Mouse (Mus musculus) brain, adult 2 months (tissue): ENCODE measurements around the gene Stk19.

ENCODE experiments used
- DNase-seq: peaks from one replicate; pipeline ENCODE4 v3.0.0; 2011; ENCODE audit warnings: low read depth, low spot score

The Stk19 gene

GRCm38 (mm10) chr17:34836856-34837221, at the start of gene Stk19, which contains the start of gene Dxo:
Gene Stk19 (minus strand): TSS chr17:34836945.
Gene Dxo (plus strand): TSS chr17:34837019.
- DNase-seq: peak; percentile 99

DNA sequence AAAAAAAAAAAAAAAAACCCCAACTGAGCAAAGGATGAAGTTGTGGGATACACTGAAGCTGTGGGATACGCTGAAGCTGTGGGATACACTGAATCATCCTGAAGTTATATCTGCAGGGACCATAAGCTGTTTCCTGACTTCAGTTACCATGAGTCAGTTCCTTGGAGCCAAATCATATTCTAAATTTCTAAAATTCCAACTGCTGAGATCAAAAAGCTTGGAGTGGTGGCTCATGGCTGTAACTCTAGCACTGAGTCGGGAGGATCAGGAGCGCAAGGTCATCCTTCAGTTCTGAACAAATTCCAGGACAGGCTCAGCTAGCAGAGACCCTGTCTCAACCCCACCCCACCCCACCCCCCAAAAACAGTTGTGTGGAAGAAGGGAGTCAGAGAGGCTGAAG, 48.9 kb upstream of the Stk19 start:
- peak; percentile 16 for DNase-seq

DNA sequence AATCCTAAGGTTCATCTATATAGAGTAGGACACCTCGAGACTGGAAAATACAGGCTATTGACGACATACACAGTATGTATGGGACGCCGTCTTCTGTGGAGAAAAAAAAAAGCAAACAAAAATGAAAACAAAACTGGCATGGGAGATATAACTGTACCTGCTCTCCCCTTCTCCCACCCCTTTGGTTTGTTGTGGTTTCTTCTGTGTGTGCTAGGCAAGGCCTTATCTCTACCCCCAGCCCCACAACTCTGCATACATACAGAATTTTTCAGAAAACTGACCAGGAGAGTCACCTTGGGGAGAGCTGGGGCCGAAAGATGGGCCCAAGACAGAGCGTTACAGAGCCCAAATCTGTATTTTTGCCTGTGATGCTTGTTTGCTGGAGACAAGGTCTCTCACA, 48.0 kb upstream of the Stk19 start:
- DNase-seq: no peak

GRCm38 (mm10) chr17:34883332-34883731, 46.6 kb upstream of the Stk19 start:
- peak; percentile 12 for DNase-seq

DNA sequence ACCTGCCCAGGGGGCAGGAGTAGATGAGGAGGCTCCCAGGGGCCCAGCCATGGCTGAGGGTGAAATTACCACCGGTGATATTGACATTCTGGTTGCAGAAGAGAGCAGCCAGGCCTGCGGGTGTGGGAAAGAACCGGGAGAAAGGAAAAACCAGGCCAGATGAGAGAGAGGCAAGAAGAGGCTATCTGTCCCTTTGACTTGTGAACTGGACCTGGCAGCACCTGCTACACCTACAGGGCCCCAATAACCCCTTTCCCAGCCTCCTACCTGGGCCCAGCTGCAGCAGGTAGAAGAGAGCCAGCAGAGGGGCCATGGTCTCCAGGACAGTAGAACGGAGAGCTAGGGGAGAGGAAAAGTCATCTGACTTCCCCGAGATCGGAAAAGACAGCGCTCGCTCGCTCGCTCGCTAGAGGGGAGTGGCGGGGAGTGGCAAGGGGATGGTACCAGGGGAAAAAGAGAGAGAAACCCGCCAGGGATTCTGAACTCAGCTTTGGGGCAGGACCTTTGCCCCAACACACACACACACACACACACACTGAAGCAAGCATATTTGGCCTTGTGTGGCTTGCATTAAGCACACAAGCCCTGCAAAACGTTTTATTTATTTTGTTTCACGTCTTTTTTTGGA, 45.1 kb upstream of the Stk19 start, which contains the start of gene Gm20547:
Gm20547 (minus strand) TSS at position 360 of the 628 bp plus-strand sequence.
- no peak for DNase-seq

GRCm38 (mm10) chr17:34881166-34881565, 44.4 kb upstream of the Stk19 start:
- no peak for DNase-seq

DNA sequence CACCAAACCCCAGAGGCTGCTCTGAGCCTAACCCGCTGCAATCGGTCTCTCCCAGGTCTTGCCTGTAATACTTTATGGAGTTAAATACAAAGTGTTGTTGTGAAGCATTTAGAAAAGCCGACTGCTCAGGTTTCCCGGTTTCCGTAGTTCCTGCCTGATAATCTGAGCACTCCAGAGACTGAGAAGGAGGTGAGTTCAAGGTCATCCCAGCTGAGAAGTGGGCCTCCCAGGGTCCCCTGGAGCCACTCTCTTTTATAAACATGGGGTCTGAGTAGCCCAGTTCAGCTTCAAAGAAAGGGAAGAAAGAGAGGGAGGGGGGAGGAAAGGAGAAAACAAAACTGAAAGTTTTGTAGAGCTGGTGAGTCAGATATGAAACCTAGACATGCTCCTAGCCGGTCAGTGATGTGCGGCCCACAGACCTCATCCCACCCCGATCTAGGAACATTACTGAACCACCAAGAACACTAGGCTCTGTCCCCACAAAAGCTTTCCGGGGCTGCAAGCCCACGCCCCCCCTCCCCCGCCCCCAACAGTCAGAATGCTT, 42.7 kb upstream of the Stk19 start, which contains the start of gene Zbtb12:
Zbtb12 (plus strand) TSS at position 148 of the 544 bp plus-strand sequence.
- no peak for DNase-seq

- DNase-seq: no peak
Observed at GRCm38 (mm10) chr17:34874321-34874720, 37.6 kb upstream of the Stk19 start.

DNA sequence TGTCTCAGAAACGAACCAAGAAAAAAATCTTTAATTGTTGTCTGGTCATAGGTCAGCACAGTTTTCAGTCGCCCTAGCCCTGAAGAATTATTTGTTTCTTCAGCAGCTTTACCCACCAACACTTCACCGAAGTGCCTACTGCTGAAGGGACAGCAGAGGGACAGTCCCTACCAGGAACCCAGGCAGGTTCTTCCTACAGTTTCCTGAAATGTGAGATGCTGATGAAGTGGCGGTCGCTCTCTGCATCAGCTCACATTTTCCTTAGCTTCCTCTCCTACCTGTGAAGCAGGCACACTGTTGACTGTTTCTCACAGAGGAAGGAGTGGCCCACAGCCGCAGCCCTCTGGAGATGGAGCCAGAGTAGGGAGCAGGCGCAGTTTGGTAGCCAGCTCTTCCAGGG, 29.2 kb upstream of the Stk19 start:
- no peak for DNase-seq

DNA sequence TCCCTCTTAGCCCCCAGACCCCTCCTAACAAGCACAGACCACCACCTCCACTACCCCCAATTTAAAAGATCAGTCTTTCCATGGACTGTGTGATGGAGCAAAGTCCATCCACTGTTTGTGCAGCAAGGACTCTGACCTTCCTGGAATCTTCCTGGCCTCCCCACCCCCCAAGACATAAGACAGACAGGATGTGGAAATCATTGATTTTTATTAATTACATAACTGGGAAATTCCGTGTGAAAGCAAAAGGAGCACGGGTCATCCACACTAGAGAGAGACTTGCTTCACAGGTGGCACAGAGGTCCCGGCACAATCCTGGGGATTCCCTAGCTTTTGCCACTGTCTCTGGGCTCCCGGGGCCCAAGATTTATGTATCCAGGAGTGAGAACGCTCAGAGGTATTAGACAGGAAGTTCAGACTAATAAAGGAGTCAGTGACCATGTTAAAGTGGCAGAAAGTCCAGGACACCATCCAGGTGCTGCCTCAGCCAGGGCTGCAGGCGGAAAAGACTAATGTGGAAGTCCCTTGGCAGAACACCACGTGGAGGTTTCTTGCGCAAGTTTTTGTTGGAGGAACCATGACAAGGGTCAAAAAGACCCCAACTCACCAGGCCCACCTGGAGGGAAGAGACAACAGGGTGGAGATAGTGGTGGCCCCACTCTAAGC, 25.8 kb upstream of the Stk19 start, which contains the start of gene Cfb:
Cfb (minus strand) TSS at position 103 of the 666 bp plus-strand sequence.
- no peak for DNase-seq

- no peak for DNase-seq
Observed at GRCm38 (mm10) chr17:34861704-34862415, 25.1 kb upstream of the Stk19 start.

- no peak for DNase-seq
Observed at GRCm38 (mm10) chr17:34860514-34860913, 23.8 kb upstream of the Stk19 start.

DNA sequence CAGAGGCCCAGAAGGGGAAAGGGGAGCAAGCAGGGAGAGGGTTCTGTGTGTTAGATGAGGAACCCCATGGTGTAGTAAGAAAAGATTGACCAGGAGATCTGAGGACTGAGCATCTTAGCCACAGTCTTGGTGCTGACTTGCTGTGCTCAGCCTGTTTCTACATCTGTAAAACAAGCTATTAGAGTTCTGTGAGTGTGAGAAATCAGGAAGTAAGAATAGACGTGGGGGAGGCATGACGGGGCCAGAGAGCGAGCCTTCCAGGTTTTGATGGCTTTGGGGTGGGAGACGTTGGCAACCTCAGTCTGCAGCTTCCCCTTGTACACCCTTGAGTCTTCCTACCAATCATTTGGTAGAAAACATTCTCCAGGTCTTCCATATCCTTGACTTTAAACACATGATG, 21.9 kb upstream of the Stk19 start:
- no peak for DNase-seq

- DNase-seq: peak; percentile 42
Observed at GRCm38 (mm10) chr17:34855825-34856224, 19.1 kb upstream of the Stk19 start.

- no peak for DNase-seq
Observed at GRCm38 (mm10) chr17:34854761-34855160, 18.0 kb upstream of the Stk19 start.

GRCm38 (mm10) chr17:34853511-34853910, 16.8 kb upstream of the Stk19 start:
- no peak for DNase-seq

- no peak for DNase-seq
Observed at GRCm38 (mm10) chr17:34850517-34851125, 13.9 kb upstream of the Stk19 start.

GRCm38 (mm10) chr17:34849722-34850516, 13.2 kb upstream of the Stk19 start, which contains the start of the genes Skiv2l and Nelfe:
Gene Skiv2l (minus strand): TSS chr17:34850210.
Gene Nelfe (plus strand): TSS chr17:34850391.
- peak; percentile 99 for DNase-seq

GRCm38 (mm10) chr17:34847615-34848014, 10.9 kb upstream of the Stk19 start:
- DNase-seq: no peak

DNA sequence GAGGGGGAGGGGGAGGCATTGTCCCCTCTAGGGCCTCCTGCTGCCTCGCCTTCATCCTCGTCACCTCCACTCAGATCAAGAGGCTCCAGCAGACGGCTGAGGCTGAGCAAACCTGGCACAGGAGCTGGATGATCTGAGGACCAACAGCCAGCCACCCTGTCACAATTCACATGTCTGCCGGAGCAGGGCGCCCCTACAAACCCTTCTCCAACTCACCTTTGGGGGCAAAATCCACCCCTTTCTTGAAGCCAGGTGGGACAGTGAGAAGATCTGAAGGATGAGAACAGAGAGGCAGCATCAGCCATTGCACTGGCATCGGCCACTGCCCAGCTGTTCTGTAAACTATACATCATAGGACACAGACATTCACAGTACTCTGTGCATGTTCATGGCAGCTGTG, 10.4 kb upstream of the Stk19 start:
- no peak for DNase-seq

DNA sequence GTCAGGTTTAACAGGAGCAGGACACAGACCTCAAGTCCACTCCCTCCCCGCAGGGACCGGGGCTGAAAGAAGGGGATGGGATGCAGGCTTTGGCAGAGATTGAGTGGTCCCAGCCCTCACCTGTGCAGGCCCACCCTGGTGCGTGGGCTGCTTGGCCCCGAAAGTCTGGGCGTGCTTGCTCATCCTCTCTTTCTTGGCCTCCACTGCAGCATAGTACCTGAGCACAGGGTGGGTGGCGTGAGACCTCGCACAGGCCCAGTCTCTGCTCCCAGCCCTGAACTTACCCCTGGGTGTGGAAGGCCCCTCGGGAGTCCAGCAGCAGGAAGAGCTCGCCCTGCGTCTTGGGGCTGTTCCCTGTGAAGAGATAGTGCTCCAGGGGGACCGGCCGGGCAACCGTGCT, 8.1 kb upstream of the Stk19 start:
- no peak for DNase-seq
